Mouse (Mus musculus) heart, adult 11 months (tissue): ENCODE data around the gene Ubr1.

Source experiments
- DNase-seq: peaks from one replicate; pipeline ENCODE4 v3.0.0; 2022

The Ubr1 gene

GRCm38 (mm10) chr2:120972964-120973363 lies 2.4 kb upstream of the Ubr1 start:
- DNase-seq = peak; percentile 81

- DNase-seq = peak; percentile 37
These were observed 1.7 kb upstream of the Ubr1 start for GRCm38 (mm10) chr2:120972257-120972656.

GRCm38 (mm10) chr2:120971766-120972165 lies 1.3 kb upstream of the Ubr1 start:
- peak; percentile 62 for DNase-seq

- DNase-seq = peak; percentile 90
These were observed 423 bp downstream of the Ubr1 start for GRCm38 (mm10) chr2:120970045-120970539.

DNA sequence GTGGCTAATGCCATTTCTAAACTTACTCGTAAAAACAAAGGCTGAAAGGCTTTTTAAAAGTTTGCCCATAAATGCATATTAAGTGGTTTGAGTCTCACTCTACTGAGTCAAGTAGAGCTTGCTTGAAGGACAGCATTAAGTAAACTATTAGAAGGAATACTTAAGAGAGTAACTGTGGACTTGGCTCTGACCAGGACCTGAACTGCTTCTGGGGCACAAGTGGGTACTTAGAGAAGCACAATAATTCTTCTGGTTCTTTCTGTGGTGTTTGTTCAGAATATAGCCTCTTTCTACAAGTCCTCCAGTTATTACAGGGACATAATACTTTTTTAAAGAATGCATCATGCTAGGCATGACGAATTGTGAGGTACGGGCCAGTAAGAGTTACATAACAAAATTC lies 5.0 kb downstream of the Ubr1 start:
- no peak for DNase-seq

DNA sequence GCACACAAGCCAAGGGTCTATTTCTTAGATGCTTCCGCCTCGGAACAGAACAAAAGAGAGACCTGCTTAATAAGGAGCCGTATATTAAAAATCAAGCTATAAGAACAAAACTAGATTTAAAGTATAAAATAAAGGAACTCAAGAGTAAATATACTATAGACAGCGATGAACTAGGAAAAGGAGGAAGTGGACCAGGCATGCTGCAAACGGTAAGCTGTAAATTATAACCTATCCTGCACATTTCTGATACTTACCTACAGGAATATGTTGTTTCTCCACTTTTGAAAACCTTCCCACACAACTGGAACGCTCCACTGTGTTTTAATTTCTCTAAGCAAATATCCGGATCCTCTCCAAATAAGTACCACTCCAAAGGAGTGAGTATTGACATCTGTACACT lies 7.4 kb downstream of the Ubr1 start:
- DNase-seq = no peak

- DNase-seq = no peak
These were observed 10.3 kb downstream of the Ubr1 start for GRCm38 (mm10) chr2:120960261-120960660.

DNA sequence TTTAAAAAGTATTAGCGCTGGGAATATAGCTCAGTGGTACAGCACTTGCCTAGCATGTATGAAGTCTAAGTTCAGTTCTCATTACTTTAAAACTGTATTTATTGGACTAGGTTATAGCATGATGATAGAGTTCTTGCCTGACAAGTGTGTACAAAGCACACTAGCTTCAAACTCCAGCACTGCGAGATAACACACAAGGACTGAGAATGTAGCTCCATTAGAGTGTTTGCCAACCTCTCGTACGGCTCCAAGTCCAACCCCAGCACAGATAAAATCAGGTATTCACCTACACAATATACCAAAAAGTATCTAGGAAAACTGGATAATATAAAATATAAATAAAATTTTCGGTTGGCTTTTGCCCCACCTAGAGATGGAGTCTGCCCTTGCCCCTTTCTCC lies 10.7 kb downstream of the Ubr1 start:
- DNase-seq = no peak

GRCm38 (mm10) chr2:120959363-120959762 lies 11.2 kb downstream of the Ubr1 start:
- DNase-seq = no peak

- no peak for DNase-seq
These were observed 18.2 kb downstream of the Ubr1 start for GRCm38 (mm10) chr2:120952176-120952938.

DNA sequence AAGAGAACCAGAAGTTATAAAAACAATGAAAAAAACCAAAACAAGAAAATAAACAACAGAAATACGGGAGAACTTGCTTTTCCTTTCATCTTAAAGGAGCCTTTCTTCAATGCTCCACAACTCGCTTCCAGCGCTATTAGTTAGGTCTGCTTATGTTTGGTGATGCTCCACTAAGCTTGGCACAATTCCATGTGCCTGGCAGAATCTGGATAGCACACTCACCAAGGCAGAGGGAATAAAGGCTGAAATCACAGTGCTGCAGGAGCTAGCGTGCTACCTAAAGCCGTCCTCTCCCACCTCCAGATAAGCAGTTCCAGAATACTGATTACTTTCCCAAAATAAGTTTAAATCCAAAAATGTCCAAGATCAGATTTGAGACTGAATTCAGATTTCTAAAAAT lies 19.3 kb downstream of the Ubr1 start:
- DNase-seq = no peak

- no peak for DNase-seq
These were observed 37.5 kb downstream of the Ubr1 start for GRCm38 (mm10) chr2:120933038-120933437.

DNA sequence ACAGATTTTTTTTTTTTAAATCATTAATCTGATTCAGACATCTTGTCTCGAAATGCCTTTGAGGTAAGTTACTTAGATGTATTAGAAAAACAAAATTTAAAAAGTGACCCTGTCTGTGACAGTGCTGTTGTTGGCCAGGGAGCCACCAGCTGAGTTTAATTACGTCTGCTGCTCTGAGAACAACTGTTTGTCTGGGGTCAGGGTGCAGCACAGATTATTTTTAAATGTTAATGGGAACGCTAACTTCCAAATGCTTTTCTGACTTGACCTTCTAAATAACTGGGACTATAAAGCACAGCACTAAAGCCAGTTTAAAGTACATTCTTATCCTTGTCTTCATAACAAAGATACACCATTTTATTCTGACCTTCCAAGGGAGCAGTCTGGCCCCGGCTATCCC lies 61.0 kb downstream of the Ubr1 start:
- no peak for DNase-seq

DNA sequence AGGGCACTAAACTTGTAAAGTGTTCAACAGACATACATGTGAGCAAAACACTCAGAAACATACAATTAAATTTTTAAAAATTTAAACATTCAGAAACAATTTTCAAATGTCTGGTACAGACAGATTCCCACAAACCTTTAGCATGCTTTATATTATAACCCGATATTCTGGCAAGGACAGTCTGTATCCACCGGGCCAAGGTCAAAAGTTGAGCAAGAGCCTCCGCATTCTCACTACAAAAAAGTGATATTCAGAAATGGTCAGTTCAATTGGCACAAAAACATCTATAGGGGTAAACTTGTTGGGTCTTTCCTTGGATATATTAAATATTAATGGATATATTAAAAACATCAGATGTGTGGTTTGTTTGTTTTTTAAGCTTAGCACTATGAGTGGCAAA lies 74.2 kb downstream of the Ubr1 start:
- DNase-seq = no peak

DNA sequence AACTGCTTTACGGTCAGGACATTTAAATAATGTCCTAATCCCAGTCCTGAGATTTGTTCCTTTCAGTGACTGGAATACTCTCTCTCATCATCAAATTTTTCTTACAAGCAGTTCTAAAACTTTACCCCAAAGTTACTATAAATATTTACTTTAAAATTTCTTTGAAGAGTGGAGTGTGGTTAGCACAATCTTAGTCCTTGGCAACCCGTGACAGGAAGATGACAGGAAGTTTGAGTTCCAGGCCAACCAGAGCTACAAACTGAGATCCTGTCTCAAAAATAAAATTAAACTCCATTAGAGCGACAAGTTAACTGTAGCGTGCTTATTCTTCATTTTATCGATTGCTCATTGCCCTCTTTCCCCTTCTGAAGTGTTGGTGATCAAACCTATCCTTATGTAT lies 82.9 kb downstream of the Ubr1 start:
- no peak for DNase-seq

DNA sequence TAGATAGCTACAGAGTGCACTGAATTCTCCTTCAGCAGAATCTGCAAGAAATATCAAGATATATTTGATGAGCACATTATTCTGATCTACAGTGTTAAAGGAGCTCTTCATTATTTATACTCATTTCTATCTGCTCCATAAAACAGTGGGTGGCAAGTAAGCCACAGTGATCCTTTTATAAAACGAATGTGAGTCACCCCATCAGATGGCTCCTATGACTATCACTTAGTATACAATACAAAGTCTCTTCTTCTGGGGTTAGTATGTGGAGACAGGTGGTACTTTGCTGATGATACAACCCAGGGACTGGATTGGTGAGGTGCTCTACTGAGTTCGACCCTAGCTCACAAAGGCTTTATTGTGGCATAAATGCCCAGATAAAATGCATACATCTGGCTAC lies 97.3 kb downstream of the Ubr1 start:
- no peak for DNase-seq

GRCm38 (mm10) chr2:120871447-120872336 lies 98.8 kb downstream of the Ubr1 start:
- DNase-seq = peak; percentile 94

DNA sequence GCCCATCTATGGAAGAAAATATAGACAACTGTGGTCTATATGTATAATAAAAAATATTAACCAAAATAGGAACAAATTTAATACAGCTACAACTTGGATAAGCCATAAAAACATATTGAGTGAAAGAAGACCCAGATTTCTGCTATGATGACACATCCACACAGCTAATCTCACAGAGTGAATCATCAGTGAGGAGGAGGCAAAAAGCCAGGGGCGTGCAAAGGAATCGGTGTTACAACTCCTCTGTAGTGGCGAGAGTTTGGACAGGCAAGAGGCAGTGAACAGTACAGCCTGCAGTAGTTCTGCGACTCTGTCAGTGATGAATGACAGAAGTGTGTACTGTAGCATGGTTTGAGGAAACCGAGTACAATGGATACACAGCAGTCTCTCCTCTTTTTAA lies 103.2 kb downstream of the Ubr1 start:
- DNase-seq = no peak

DNA sequence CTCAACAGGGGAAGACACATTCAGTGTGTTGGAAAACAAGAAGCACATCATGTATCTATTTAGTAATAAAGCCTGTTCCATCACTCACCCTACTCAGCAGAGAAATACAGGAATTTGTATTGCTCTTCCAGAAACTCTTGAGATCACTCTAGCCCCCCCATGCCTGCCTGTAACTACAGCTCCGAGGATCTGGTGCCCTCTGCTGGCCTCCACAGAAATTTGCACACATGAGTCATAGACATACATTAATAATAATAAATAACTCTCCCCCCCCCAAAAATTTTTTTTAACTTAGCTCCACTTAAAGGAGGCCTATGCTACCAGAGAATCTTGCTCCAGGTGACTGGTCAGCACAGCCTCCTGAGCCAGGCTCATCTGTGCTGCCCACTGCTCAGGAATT lies 104.0 kb downstream of the Ubr1 start:
- DNase-seq = no peak

DNA sequence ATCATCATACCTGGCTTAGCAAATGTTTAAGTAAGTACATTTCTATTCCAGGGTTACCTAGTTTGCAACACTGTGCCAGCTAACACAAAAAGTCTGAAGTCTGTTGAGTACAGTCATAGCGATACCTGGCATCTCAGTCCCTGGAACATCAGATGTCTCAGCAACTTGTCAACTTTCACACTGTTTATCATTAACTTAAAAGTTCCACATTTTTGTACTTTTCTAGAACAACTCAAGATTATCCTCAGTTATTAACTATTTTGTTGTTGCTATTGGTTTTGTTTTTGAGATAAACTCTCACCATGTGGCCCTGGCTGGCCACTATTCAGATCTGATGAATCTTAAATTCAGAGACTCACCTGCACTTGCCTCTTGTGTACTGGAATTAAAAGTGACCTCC lies 107.1 kb downstream of the Ubr1 start:
- DNase-seq = no peak

DNA sequence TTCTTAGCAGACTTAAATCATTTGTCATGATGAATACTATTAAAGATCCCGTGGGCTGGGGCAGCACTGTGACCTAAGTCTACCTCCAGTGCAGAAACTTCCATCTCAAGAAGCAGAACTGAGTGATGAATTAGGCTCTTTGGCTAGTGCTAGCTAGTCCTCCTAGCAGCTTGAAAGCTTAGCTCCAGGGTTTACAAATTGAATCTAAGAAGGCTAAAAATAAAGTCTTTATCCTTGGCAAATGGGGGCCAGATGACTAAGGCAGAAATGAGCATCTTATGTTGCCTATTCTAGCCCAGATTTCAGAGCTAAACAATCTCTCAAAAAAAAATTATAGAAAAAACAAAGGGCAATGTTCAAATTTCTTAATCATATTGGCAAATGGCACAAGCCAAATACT lies 109.8 kb downstream of the Ubr1 start:
- DNase-seq = no peak

GRCm38 (mm10) chr2:120858131-120858530 lies 112.4 kb downstream of the Ubr1 start:
- DNase-seq = no peak

- no peak for DNase-seq
These were observed 117.4 kb downstream of the Ubr1 start for GRCm38 (mm10) chr2:120853151-120853550.

DNA sequence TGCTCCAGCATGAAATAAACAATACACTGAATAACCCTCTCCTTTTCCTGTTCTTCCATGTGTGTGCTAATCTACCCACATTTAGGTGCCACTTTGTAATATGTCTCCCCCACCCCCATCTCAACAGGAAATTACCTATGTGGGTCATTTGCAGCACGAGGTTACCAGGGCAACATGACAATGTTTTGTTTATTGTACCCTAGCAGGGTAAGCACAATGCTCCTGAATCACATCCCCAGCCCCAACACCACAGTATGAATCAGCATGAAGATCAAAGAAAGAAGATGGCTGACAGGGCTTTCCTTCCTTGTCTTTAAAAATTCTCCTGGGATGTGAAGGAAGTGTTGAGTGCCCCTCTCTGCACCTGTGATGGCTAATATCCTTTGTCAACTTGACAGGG lies 117.9 kb downstream of the Ubr1 start:
- no peak for DNase-seq
